Mouse (Mus musculus): ENCODE results near the gene Sec11a.

DNA sequence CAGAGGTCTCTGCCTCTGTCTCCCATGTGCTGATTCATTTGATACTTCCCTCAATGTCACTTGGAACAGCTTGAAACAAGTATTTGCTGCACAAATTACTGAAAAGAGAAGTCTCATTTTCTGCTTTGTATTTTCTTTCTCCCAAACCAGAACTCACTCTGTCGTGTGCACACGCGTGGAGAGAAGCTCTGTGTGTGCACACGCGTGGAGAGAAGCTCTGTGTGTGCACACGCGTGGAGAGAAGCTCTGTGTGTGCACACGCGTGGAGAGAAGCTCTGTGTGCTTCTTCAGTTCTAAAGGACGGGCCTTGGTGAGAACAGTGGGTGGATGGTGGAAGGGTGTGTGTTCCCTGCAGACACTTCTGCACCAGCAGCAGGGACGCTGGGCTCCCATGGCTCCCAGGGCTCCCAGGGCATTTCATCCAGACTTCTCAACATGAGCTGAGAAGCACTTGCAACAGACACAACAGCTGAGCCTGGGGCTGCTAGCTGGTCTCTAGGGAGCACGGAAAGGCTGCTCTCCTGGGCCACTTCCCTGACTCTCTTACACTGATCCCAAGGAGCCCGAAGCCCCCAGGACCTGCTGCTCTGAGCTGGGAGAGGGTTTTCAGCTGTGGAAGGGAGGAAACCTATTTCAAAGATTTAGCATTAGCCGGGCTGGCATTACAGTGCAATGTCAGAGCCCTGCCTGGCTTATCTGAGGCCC lies 52.6 kb downstream of the Sec11a start:
- TF ChIP-seq CTCF (conservative IDR thresholded peaks at IDR 0.05; ENCODE audit: insufficient read depth, insufficient read length, low read depth, low read length), result no peak
- TF ChIP-seq POLR2A (IDR thresholded peaks at IDR 0.05; ENCODE audit: low read depth, low read length), result no peak
